Mouse (Mus musculus) gonadal fat pad, adult 2 months (tissue): ENCODE results near the gene Zfp715. TPM values are rescaled to one million over a fixed set of nuclear protein-coding genes. Genes with fewer than 3 reads are reported as not detected.
"Not testable (repeated sequence)": the region's sequence is repeated elsewhere in the genome, so short reads cannot be mapped to it uniquely, and the experiment has no call there.

ENCODE experiments used
- DNase-seq: peaks from one replicate; pipeline ENCODE4 v3.0.0-alpha.2; 2012; ENCODE audit warnings: low read depth
- polyA plus RNA-seq: library from polyadenylated mRNA; depleted of rRNA; stranded (reverse); fragments of >200 nt; gene quantifications from 2 replicates; pipeline ENCODE4 v1.2.3, GENCODE M21; 2012; rRNA removed

The Zfp715 gene
- polyA plus RNA-seq, 1 experiment = 5.4 TPM

DNA sequence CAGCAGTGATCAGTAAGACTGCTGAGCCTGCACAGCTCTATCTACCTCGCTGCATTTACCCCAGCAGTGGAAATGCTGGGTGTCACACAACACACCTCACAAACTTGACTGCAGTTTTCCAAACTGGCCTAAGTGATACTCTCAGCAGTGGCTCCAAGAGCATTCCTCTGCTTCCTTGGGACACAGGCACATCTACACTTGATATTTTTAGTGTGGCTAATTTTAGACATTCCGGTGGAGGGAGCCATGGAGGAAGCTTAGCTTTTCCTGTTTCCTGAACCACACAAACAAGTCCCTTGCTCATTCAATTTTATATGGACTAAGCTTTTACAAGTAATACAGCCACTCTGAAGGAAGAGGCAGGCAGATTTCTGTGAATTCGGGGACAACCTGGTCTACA lies 7.9 kb downstream of the Zfp715 start:
- DNase-seq = no peak

GRCm38 (mm10) chr7:43291524-43291923 lies 21.6 kb downstream of the Zfp715 start:
- no peak for DNase-seq

- no peak for DNase-seq
Measured at GRCm38 (mm10) chr7:43282859-43283595, 30.1 kb downstream of the Zfp715 start.

DNA sequence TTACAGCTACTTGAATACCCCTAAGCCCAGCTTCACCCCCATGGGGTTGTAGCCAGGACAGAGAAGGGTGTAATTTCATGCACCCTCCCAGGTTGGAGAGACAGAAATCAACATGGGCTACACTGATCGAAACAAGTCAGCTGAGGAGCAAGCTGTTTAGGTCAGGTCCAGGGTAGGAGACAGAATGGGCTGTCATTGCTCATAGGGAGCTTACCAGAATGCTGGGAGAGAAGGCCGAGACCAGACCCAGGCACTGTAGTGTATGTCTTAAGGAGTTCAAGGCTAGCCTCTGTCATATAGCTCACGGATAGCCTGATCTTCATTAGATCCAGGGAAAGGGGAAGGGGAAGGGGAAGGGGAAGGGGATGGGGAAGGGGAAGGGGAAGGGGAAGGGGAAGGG lies 30.6 kb downstream of the Zfp715 start:
- no peak for DNase-seq

DNA sequence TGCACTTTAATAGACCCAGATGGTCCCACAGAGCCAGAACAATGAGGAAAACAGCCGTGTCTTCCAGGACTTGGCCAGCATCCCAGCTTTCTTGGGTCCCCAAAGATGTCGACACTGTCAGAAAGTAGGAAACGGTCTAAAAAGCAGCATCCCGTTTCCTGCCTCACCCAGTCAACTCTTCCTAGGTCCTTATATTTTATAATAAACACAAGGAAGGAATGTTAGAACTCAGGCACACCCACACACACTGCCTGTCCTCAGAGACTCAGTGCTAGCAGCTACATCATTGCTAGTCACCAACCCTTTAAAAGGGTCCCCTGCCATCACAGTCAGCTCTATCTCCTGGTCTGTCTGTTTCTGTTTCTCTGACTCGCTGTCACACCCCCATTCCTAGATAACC lies 35.7 kb downstream of the Zfp715 start:
- DNase-seq = no peak

GRCm38 (mm10) chr7:43276178-43276577 lies 36.9 kb downstream of the Zfp715 start:
- DNase-seq = not testable (repeated sequence)

- no peak for DNase-seq
Measured at GRCm38 (mm10) chr7:43273476-43273875, 39.6 kb downstream of the Zfp715 start.

- not testable (repeated sequence) for DNase-seq
Measured at GRCm38 (mm10) chr7:43267359-43267758, 45.7 kb downstream of the Zfp715 start.

DNA sequence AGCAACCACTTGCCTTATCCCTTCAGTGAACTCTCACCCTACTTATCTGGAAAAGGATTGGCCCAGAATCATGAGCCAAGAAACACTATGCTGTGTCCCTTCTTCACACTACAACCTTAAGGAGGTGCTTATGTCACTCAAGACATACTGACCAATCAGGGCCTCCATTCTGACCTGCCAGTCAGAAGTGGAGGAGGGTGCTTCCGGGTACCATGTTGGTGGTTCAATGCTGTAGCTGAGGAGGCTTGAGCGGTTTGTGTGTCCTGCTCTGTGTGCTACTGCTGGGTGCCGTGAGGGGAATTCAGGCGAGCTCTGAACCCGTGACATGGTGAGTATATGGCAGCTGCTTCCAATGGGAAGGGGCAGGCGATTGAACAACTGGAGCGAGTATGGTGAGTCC lies 59.6 kb downstream of the Zfp715 start:
- no peak for DNase-seq

GRCm38 (mm10) chr7:43250718-43251117 lies 62.4 kb downstream of the Zfp715 start:
- not testable (repeated sequence) for DNase-seq

Other genes starting within 250 kb of the Zfp715 start
- gene Zfp936, start 199.1 kb downstream of the Zfp715 start, polyA plus RNA-seq = not detected in 2 replicates
- gene Siglecf, start 38.0 kb upstream of the Zfp715 start, polyA plus RNA-seq = 0.19 and 0.88 TPM in 2 replicates
- gene Siglecg, start 94.9 kb upstream of the Zfp715 start, polyA plus RNA-seq = 2.0 and 2.2 TPM in 2 replicates
- gene Lim2, start 114.4 kb upstream of the Zfp715 start, polyA plus RNA-seq = 0.04 TPM in 1 of 2 replicates, not detected in the other
- gene Nkg7, start 123.8 kb upstream of the Zfp715 start, polyA plus RNA-seq = 3.1 and 4.1 TPM in 2 replicates
- 0.27 and 0.38 TPM in 2 replicates for gene Cldnd2, start 127.5 kb upstream of the Zfp715 start, polyA plus RNA-seq
- 171 and 189 TPM in 2 replicates for gene Etfb, start 130.8 kb upstream of the Zfp715 start, polyA plus RNA-seq
- gene Gm45233, start 130.8 kb upstream of the Zfp715 start, polyA plus RNA-seq = 3.0 and 3.3 TPM in 2 replicates
- 4.7 and 5.2 TPM in 2 replicates for gene Vsig10l, start 149.9 kb upstream of the Zfp715 start, polyA plus RNA-seq
- 0.95 and 1.3 TPM in 2 replicates for gene Iglon5, start 176.8 kb upstream of the Zfp715 start, polyA plus RNA-seq
- not detected in 2 replicates for gene 4931406B18Rik, start 192.6 kb upstream of the Zfp715 start, polyA plus RNA-seq
- 11.1 and 11.2 TPM in 2 replicates for gene Cd33, start 231.1 kb upstream of the Zfp715 start, polyA plus RNA-seq
- gene Zfp658, start 249.0 kb upstream of the Zfp715 start, polyA plus RNA-seq = 1.9 and 2.4 TPM in 2 replicates